Mouse (Mus musculus) limb, embryonic 11.5 days (tissue): ENCODE data around the gene Gm10197. TPM values are rescaled to one million over a fixed set of nuclear protein-coding genes. Genes with fewer than 3 reads are reported as not detected.

ENCODE experiments used
- ATAC-seq: fragments of 200-750 bp; cut with Nextera tagmentation; 2 replicates; pipeline ENCODE4 v1.8.0; 2017; ENCODE audit warnings: low read depth; ENCODE audit not compliant: insufficient number of reproducible peaks, low FRiP score, low TSS enrichment
- DNase-seq: peaks from one replicate; pipeline ENCODE4 v3.0.0-alpha.2; 2015; ENCODE audit warnings: low spot score
- H3K27ac ChIP-seq: fragments of 300-500 bp; sonication (generic); replicated peaks from 2 replicates; pipeline ENCODE4 v1.5.1; 2014; ENCODE audit warnings: low read depth, mild to moderate bottlenecking, low read length
- H3K27me3 ChIP-seq: fragments of 300-500 bp; sonication (generic); 2 replicates; pipeline ENCODE4 v1.6.1; 2014; ENCODE audit warnings: mild to moderate bottlenecking, low read length, mixed read lengths; ENCODE audit not compliant: control insufficient read depth, insufficient read depth
- H3K36me3 ChIP-seq: fragments of 300-500 bp; sonication (generic); 2 replicates; pipeline ENCODE4 v1.6.1; 2014; ENCODE audit warnings: mild to moderate bottlenecking, low read length, moderate library complexity, mixed read lengths; ENCODE audit not compliant: control insufficient read depth, insufficient read depth
- H3K4me1 ChIP-seq: fragments of 300-500 bp; sonication (generic); 2 replicates; pipeline ENCODE4 v1.6.1; 2014; ENCODE audit warnings: low read length, mixed read lengths; ENCODE audit not compliant: control insufficient read depth, insufficient read depth
- H3K4me2 ChIP-seq: fragments of 300-500 bp; sonication (generic); 2 replicates; pipeline ENCODE4 v1.6.1; 2014; ENCODE audit warnings: low read depth, mild to moderate bottlenecking, moderate library complexity; ENCODE audit not compliant: severe bottlenecking
- H3K4me3 ChIP-seq: fragments of 300-500 bp; sonication (generic); 2 replicates; pipeline ENCODE4 v1.5.1; 2014; ENCODE audit warnings: low read depth, low read length
- H3K9ac ChIP-seq: fragments of 300-500 bp; sonication (generic); 2 replicates; pipeline ENCODE4 v1.6.1; 2014; ENCODE audit warnings: mild to moderate bottlenecking, low read length
- H3K9me3 ChIP-seq: fragments of 300-500 bp; sonication (generic); 2 replicates; pipeline ENCODE4 v1.6.1; 2016; ENCODE audit warnings: low read length; ENCODE audit not compliant: control insufficient read depth
- WGBS: fragments of 180-500 bp; shearing (Covaris S2); extraction: QIAGEN DNeasy Blood & Tissue Kit; methylation state at CpG from one replicate; pipeline ENCODE4 v1.1.7; 2014; 5-methylcytosine and 5-hydroxymethylcytosine counted together
- polyA plus RNA-seq: library from polyadenylated mRNA; unstranded; fragments of >200 nt; fragmentation: Nextera tagmentation; extraction: Ambion mirVana; gene quantifications from 2 replicates; pipeline ENCODE4 v1.2.1, GENCODE M21; 2014

Gene Gm10197
- polyA plus RNA-seq, 1 experiment from 2014 or later, result not detected

DNA sequence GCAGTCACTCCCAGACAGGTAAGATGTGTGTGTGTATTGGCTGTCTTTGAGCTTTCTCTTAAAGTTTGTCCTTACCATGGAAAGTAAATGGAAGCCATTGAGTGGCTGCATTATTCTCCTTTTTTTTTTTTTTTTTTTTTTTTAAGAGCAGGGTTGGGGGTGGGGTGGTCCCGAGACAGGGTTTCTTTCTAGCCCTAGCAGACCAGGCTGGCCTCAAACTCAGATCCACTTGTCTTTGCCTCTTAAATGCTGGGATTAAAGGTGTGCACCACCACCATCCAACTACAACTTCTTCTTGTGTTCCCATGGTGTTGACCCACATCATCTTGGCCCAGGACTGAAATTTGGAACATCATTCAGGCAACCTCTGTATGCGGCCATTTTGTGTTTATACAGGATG is 2.0 kb upstream of the Gm10197 start:
- Histone ChIP-seq H3K27me3 (no peaks in the 10 kb centered on the region), H3K9ac (no peak overlapping the region), H3K27ac (no peak overlapping the region), H3K4me3 (no peak overlapping the region), H3K4me1 (peaks cover 4% of the 10 kb centered on the region), H3K4me2 (no peak overlapping the region), H3K36me3 (peaks cover 6% of the 10 kb centered on the region; the same call in 1 of the 2 replicates), H3K9me3 (no peaks in the 10 kb centered on the region)
- no peak for ATAC-seq
- WGBS, result 91% methylated on average over 2 of the region's 2 CpGs
- DNase-seq, result no peak

DNA sequence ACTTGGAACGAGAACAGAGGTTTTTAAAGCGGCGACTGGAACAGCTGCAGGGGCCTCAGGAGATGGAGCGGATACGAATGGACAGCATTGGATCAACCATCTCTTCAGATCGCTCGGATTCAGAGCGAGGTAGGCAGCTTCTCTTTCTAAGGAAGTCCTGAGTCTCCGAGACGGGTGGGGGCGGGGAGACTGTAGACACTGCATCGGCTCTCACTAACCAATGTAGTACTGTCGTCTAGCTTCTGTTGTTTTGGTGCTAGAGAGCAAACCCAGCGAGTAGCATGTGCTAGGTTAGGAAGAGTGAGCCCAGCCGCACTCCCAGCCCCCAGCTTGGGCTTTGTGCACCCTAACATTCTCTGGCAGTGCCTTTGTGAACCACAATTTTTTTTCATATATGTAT is 1.3 kb downstream of the Gm10197 start:
- Histone ChIP-seq H3K27ac (no peak overlapping the region), H3K36me3 (peaks cover 2% of the 10 kb centered on the region; the same call in 1 of the 2 replicates), H3K9ac (no peak overlapping the region), H3K4me2 (no peak overlapping the region), H3K4me3 (no peak overlapping the region), H3K27me3 (no peaks in the 10 kb centered on the region), H3K4me1 (peaks cover 4% of the 10 kb centered on the region), H3K9me3 (no peaks in the 10 kb centered on the region)
- no peak for DNase-seq
- no peak for ATAC-seq
- WGBS, result 79% methylated on average over 15 of the region's 15 CpGs

- Histone ChIP-seq H3K27ac (no peak overlapping the region), H3K9me3 (no peaks in the 10 kb centered on the region), H3K9ac (no peak overlapping the region), H3K4me3 (no peak overlapping the region), H3K4me2 (no peak overlapping the region), H3K4me1 (peaks cover 4% of the 10 kb centered on the region), H3K36me3 (peaks cover 2% of the 10 kb centered on the region; the same call in 1 of the 2 replicates), H3K27me3 (no peaks in the 10 kb centered on the region)
- DNase-seq (peak; percentile 89), ATAC-seq (no peak)
- 36% methylated on average over 14 of the region's 14 CpGs for WGBS
These were observed 2.0 kb downstream of the Gm10197 start for GRCm38 (mm10) chr19:53369469-53370043.

GRCm38 (mm10) chr19:53366881-53367280 is 4.7 kb downstream of the Gm10197 start:
- no peaks in the 10 kb centered on the region for H3K9me3 ChIP-seq
- H3K4me1 ChIP-seq, result peaks cover 4% of the 10 kb centered on the region
- H3K36me3 ChIP-seq, result no peaks in the 10 kb centered on the region
- H3K27ac ChIP-seq, result no peak overlapping the region
- 91% methylated on average over 7 of the region's 7 CpGs for WGBS
- ATAC-seq (no peak), DNase-seq (no peak)
- no peak overlapping the region for H3K9ac ChIP-seq
- no peak overlapping the region for H3K4me3 ChIP-seq
- H3K4me2 ChIP-seq, result no peak overlapping the region
- H3K27me3 ChIP-seq, result no peaks in the 10 kb centered on the region

- H3K4me2 ChIP-seq, result no peak overlapping the region
- H3K9ac ChIP-seq, result no peak overlapping the region
- no peaks in the 10 kb centered on the region for H3K9me3 ChIP-seq
- no peak overlapping the region for H3K27ac ChIP-seq
- 85% methylated on average over 11 of the region's 11 CpGs for WGBS
- H3K4me1 ChIP-seq, result peaks cover 4% of the 10 kb centered on the region
- ATAC-seq (no peak), DNase-seq (no peak)
- no peak overlapping the region for H3K4me3 ChIP-seq
- no peaks in the 10 kb centered on the region for H3K36me3 ChIP-seq
- H3K27me3 ChIP-seq, result no peaks in the 10 kb centered on the region
These were observed 5.3 kb downstream of the Gm10197 start for GRCm38 (mm10) chr19:53366057-53366775.

DNA sequence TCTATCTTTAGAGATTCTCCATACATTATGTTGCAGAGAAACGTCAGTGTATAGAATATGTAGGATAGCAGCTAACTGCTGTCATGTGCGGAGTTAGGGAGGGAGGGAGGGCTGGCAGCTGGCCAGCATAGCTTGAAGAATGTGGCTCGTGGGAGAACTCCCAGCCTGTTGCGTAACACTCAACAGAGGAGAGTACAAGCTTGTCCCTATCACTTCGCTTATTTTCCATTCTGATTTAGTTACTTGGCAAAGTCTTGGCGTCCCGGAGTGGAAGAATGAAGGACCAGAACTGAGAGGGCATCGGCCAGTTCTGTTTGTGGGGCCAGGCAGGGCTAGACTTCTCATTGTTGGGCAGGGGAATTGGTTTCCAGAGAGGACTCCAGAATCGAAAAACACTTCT is 6.6 kb downstream of the Gm10197 start:
- Histone ChIP-seq H3K36me3 (no peaks in the 10 kb centered on the region), H3K4me3 (no peak overlapping the region), H3K27me3 (no peaks in the 10 kb centered on the region), H3K9ac (no peak overlapping the region), H3K9me3 (no peaks in the 10 kb centered on the region), H3K4me2 (no peak overlapping the region), H3K4me1 (peaks cover 4% of the 10 kb centered on the region), H3K27ac (no peak overlapping the region)
- WGBS, result 67% methylated on average over 9 of the region's 9 CpGs
- no peak for ATAC-seq
- DNase-seq, result no peak

DNA sequence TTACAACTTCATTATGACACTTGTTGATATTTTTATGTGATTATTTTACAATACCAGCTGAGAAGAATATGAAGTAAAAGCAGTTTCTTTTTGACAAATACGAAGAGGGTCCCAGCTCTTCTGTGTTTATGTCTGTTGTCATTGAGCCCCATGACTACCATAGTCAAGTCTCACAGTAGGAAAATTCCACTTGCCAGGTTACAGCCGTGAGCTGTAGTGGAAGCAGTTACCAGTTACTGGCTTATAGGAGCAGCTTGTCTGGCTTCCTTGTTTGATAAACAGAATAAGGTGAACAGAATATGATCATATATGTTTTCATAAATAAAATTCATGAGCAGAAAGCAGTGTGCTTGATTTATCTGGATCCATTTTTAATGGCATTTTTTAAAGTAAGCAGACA is 7.0 kb downstream of the Gm10197 start:
- Histone ChIP-seq H3K4me1 (peaks cover 3% of the 10 kb centered on the region), H3K4me3 (no peak overlapping the region)
- no peak for ATAC-seq

GRCm38 (mm10) chr19:53362967-53363366 is 8.6 kb downstream of the Gm10197 start:
- Histone ChIP-seq H3K4me1 (no peaks in the 10 kb centered on the region), H3K9me3 (no peaks in the 10 kb centered on the region), H3K9ac (no peak overlapping the region), H3K27ac (no peak overlapping the region), H3K4me2 (no peak overlapping the region), H3K27me3 (no peaks in the 10 kb centered on the region), H3K36me3 (no peaks in the 10 kb centered on the region), H3K4me3 (no peak overlapping the region)
- ATAC-seq, result no peak
- WGBS, result 45% methylated on average over 2 of the region's 2 CpGs
- DNase-seq, result no peak

More for the DNA sequence above, 7.0 kb downstream of the Gm10197 start:
- Histone ChIP-seq H3K4me2 (no peak overlapping the region), H3K27me3 (no peaks in the 10 kb centered on the region), H3K27ac (no peak overlapping the region), H3K36me3 (no peaks in the 10 kb centered on the region), H3K9me3 (no peaks in the 10 kb centered on the region), H3K9ac (no peak overlapping the region)
- DNase-seq, result no peak
- WGBS, result 84% methylated on average over 2 of the region's 2 CpGs
